Mouse (Mus musculus) intestine, embryonic 14.5 days (tissue): ENCODE data around the gene Dhrs1. TPM values are rescaled to one million over a fixed set of nuclear protein-coding genes. Genes with fewer than 3 reads are reported as not detected.
"Not testable (repeated sequence)": the region's sequence is repeated elsewhere in the genome, so short reads cannot be mapped to it uniquely, and the experiment has no call there.

Source experiments
- ATAC-seq: fragments of 200-750 bp; cut with Nextera tagmentation; replicated peaks from 2 replicates; pipeline ENCODE4 v1.8.0; 2017; ENCODE audit warnings: low read depth, moderate number of reproducible peaks, moderate TSS enrichment, moderate library complexity; ENCODE audit not compliant: low FRiP score, low TSS enrichment
- DNase-seq: peaks from one replicate; pipeline ENCODE4 v3.0.0-alpha.2; 2018; ENCODE audit warnings: low spot score
- H3K27ac ChIP-seq: fragments of 300-500 bp; sonication (generic); 2 replicates; pipeline ENCODE4 v1.5.1; 2014; ENCODE audit warnings: low read depth, mild to moderate bottlenecking, control low read depth
- H3K27me3 ChIP-seq: fragments of 300-500 bp; sonication (generic); replicated peaks from 2 replicates; pipeline ENCODE4 v1.6.1; 2014; ENCODE audit warnings: low read length, control low read depth; ENCODE audit not compliant: control insufficient read depth, insufficient read depth
- H3K36me3 ChIP-seq: fragments of 300-500 bp; sonication (generic); 2 replicates; pipeline ENCODE4 v1.6.1; 2014; ENCODE audit warnings: low read length, control low read depth; ENCODE audit not compliant: control insufficient read depth, insufficient read depth
- H3K4me1 ChIP-seq: fragments of 300-500 bp; sonication (generic); replicated peaks from 2 replicates; pipeline ENCODE4 v1.6.1; 2014; ENCODE audit warnings: low read length, control low read depth, mixed read lengths; ENCODE audit not compliant: control insufficient read depth, insufficient read depth
- H3K4me2 ChIP-seq: fragments of 300-500 bp; sonication (generic); 2 replicates; pipeline ENCODE4 v1.6.1; 2014; ENCODE audit warnings: low read length
- H3K4me3 ChIP-seq: fragments of 300-500 bp; sonication (generic); 2 replicates; pipeline ENCODE4 v1.5.1; 2014; ENCODE audit warnings: low read depth, low read length, control low read depth, mixed read lengths
- H3K9ac ChIP-seq: fragments of 300-500 bp; sonication (generic); 2 replicates; pipeline ENCODE4 v1.6.1; 2014; ENCODE audit warnings: mild to moderate bottlenecking, low read length
- H3K9me3 ChIP-seq: fragments of 300-500 bp; sonication (generic); 2 replicates; pipeline ENCODE4 v1.6.1; 2016; ENCODE audit warnings: low read length, control low read depth; ENCODE audit not compliant: control insufficient read depth
- WGBS: fragments of 180-500 bp; shearing (Covaris S2); extraction: QIAGEN DNeasy Blood & Tissue Kit; methylation state at CpG from one replicate; pipeline ENCODE4 v1.1.7; 2014; 5-methylcytosine and 5-hydroxymethylcytosine counted together
- polyA plus RNA-seq: library from polyadenylated mRNA; unstranded; fragments of >200 nt; fragmentation: Nextera tagmentation; extraction: Ambion mirVana; gene quantifications from 2 replicates; pipeline ENCODE4 v1.2.1, GENCODE M21; 2014

The Dhrs1 gene
- polyA plus RNA-seq, 1 experiment from 2014 or later: 81.9 TPM

DNA sequence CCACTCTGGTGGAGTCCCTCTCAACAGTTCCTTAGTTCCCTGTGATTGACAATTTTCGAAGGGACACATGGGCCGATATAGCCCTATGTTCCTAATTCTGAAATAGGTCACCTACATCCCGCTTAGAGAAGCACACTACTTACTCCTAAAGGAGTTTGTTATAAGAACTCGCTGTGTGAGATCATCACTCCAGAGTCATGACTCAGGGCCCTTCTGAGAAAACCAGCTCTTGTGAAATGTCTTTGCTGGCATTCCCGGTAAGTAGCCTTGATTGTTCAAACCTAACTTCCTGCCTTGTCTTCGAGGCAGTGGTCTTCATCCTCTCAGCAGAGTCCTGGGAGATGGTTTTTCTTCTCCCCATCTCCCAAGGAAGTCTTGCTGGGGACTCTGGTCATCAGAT is 23.1 kb upstream of the Dhrs1 start:
- Histone ChIP-seq H3K4me2 (no peak overlapping the region; the same call in 1 of the 2 replicates), H3K27ac (no peak overlapping the region), H3K9ac (no peak overlapping the region), H3K36me3 (no peaks in the 10 kb centered on the region), H3K4me1 (no peaks in the 10 kb centered on the region), H3K27me3 (peaks cover 21% of the 10 kb centered on the region), H3K4me3 (no peak overlapping the region), H3K9me3 (no peaks in the 10 kb centered on the region)
- WGBS: 86% methylated on average over 6 of the region's 6 CpGs
- no peak for DNase-seq
- no peak for ATAC-seq

DNA sequence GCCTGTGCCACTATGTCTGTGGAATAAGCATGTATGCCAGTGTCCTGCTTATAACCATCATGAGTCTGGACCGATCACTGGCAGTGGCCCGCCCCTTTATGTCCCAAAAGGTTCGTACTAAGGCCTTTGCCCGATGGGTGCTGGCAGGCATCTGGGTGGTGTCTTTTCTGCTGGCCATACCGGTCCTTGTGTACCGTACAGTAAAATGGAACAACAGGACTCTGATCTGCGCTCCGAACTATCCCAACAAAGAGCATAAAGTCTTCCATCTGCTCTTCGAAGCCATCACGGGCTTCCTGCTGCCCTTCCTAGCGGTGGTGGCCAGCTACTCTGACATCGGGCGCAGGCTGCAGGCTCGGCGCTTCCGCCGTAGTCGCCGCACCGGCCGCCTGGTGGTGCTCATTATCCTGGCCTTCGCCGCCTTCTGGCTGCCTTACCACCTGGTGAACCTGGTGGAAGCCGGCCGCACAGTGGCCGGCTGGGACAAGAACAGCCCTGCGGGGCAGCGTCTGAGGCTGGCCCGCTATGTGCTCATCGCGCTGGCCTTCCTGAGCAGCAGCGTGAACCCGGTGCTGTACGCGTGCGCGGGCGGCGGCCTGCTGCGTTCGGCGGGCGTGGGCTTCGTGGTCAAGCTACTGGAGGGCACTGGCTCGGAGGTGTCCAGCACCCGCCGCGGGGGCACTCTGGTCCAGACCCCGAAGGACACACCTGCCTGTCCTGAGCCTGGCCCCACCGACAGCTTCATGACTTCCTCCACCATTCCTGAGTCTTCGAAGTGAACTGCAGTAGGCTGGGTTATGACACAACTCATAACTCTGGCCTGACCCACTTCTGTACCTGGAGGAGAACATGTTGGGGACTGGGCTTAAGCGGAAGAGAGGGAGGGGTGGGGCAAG is 22.3 kb upstream of the Dhrs1 start:
- no peaks in the 10 kb centered on the region for H3K9me3 ChIP-seq
- H3K4me1 ChIP-seq: no peaks in the 10 kb centered on the region
- no peak overlapping the region for H3K27ac ChIP-seq
- peak overlapping the region; percentile 77 for H3K4me2 ChIP-seq
- no peaks in the 10 kb centered on the region for H3K36me3 ChIP-seq
- ATAC-seq: peak; percentile 58
- H3K4me3 ChIP-seq: peak overlapping the region; percentile 32
- WGBS: 14% methylated on average over 51 of the region's 52 CpGs
- H3K27me3 ChIP-seq: peaks cover 21% of the 10 kb centered on the region
- DNase-seq: peak; percentile 81
- H3K9ac ChIP-seq: peak overlapping the region; percentile 42

GRCm38 (mm10) chr14:55765696-55766095 is 20.2 kb upstream of the Dhrs1 start, which contains the start of gene Ltb4r1:
Gene Ltb4r1, plus strand, starts transcription at chr14:55765962.
- Histone ChIP-seq H3K9me3 (no peaks in the 10 kb centered on the region), H3K4me2 (no peak within 1 kb of the TSS), H3K27me3 (peaks cover 23% of the 10 kb centered on the region), H3K4me3 (no peak within 1 kb of the TSS), H3K36me3 (no peaks in the 10 kb centered on the region), H3K4me1 (no peaks in the 10 kb centered on the region), H3K9ac (no peak within 1 kb of the TSS), H3K27ac (no peak within 1 kb of the TSS)
- 71% methylated on average over 4 of the region's 4 CpGs for WGBS
- no peak for DNase-seq
- ATAC-seq: no peak

- DNase-seq: no peak
Measured at GRCm38 (mm10) chr14:55763166-55763565, 17.7 kb upstream of the Dhrs1 start.

DNA sequence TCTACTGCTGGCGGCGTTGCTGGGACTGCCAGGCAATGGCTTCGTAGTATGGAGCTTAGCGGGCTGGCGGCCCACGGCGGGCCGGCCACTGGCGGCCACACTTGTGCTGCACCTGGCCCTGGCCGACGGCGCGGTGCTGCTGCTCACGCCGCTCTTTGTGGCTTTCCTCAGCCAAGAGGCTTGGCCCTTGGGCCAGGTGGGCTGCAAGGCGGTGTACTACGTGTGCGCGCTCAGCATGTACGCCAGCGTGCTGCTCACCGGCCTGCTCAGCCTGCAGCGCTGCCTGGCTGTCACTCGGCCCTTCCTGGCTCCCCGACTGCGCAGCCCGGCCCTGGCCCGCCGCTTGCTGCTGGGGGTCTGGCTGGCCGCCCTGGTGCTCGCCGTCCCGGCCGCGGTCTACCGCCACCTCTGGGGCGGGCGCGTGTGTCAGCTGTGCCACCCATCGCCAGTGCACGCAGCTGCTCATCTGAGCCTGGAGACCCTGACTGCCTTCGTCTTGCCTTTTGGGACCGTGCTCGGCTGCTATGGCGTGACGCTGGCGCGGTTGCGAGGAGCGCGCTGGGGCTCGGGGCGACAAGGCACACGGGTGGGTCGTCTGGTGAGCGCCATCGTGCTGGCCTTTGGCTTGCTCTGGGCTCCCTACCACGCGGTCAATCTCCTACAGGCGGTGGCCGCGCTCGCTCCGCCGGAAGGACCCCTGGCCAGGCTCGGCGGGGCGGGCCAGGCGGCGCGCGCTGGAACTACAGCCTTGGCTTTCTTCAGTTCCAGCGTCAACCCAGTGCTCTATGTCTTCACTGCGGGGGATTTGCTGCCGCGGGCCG is 16.7 kb upstream of the Dhrs1 start:
- peak overlapping the region; percentile 57 for H3K4me3 ChIP-seq
- no peaks in the 10 kb centered on the region for H3K9me3 ChIP-seq
- peaks cover 11% of the 10 kb centered on the region for H3K27me3 ChIP-seq
- peak overlapping the region; percentile 33; the same call in 1 of the 2 replicates for H3K27ac ChIP-seq
- H3K4me2 ChIP-seq: peak overlapping the region; percentile 99
- H3K9ac ChIP-seq: peak overlapping the region; percentile 69
- no peaks in the 10 kb centered on the region for H3K36me3 ChIP-seq
- no peaks in the 10 kb centered on the region; the same call in 1 of the 2 replicates for H3K4me1 ChIP-seq
- peak; percentile 54 for ATAC-seq
- DNase-seq: peak; percentile 87
- under 1% methylated on average over 77 of the region's 77 CpGs for WGBS

More at GRCm38 (mm10) chr14:55763166-55763565, 17.7 kb upstream of the Dhrs1 start:
- H3K36me3 ChIP-seq: no peaks in the 10 kb centered on the region
- no peak overlapping the region for H3K9ac ChIP-seq
- H3K27ac ChIP-seq: no peak overlapping the region
- H3K4me1 ChIP-seq: no peaks in the 10 kb centered on the region; the same call in 1 of the 2 replicates
- peaks cover 17% of the 10 kb centered on the region for H3K27me3 ChIP-seq
- H3K9me3 ChIP-seq: no peaks in the 10 kb centered on the region
- 59% methylated on average over 7 of the region's 7 CpGs for WGBS
- H3K4me2 ChIP-seq: peak overlapping the region; percentile 99; the same call in 1 of the 2 replicates
- no peak for ATAC-seq
- no peak overlapping the region for H3K4me3 ChIP-seq

DNA sequence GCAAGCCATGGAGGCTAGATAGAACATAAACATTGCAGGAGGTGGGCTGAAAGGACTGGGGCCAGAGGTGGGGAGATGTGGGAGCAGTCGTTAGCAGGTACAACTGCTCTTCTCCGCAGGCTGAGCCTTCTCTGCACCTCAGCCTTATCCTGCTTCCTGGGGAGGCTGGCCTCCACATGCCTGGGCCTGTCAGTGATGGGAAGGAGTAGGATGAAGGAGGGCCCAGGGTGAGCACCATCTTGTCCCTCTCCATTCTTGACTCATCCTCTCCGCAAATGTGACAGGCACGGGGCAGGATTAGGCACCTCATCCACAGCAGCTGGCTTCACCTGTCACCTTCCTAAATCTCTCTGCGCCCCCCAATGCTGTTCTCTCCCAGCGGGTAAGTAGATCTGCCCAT is 15.7 kb upstream of the Dhrs1 start, which contains the start of gene Ltb4r2:
Gene Ltb4r2 (plus strand): TSS at position 266 of the 400 bp plus-strand sequence.
- Histone ChIP-seq H3K4me3 (peak within 1 kb of the TSS; percentile 57), H3K36me3 (peaks cover 2% of the 10 kb centered on the region), H3K27me3 (peaks cover 9% of the 10 kb centered on the region), H3K27ac (peak within 1 kb of the TSS; percentile 33; the same call in 1 of the 2 replicates), H3K9ac (peak within 1 kb of the TSS; percentile 69), H3K4me1 (no peaks in the 10 kb centered on the region; the same call in 1 of the 2 replicates), H3K9me3 (no peaks in the 10 kb centered on the region), H3K4me2 (peak within 1 kb of the TSS; percentile 99)
- WGBS: 75% methylated on average over 6 of the region's 6 CpGs
- DNase-seq (no peak), ATAC-seq (no peak)

DNA sequence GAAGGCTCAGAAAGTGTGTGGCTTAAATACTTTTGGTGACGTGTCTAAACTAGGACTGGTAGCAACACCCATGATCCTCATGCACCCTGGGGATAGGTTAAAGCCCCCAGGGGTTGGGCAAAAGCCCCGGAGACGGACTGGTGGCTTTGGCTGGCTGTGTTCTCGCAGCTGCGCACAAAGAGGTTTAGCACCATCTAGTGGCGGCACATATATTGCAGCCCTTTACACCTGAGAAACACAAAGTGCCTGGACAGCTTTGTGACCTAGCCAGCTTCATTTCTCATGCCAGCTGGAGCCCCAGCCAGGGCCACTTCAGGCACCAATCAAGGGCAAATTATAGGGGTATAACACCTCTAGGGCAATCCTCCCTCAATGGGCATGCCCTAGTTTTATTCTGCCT is 14.7 kb upstream of the Dhrs1 start:
- not testable (repeated sequence) for H3K27me3 ChIP-seq, H3K9me3 ChIP-seq, H3K27ac ChIP-seq, H3K9ac ChIP-seq, H3K4me1 ChIP-seq
- peak overlapping the region; percentile 21; the same call in 1 of the 2 replicates for H3K4me3 ChIP-seq
- DNase-seq (peak; percentile 96), ATAC-seq (peak; percentile 9; the same call in 1 of the 2 replicates)
- peak overlapping the region; percentile 44 for H3K4me2 ChIP-seq
- WGBS: 2% methylated on average over 5 of the region's 6 CpGs
- peaks cover 12% of the 10 kb centered on the region for H3K36me3 ChIP-seq

GRCm38 (mm10) chr14:55758363-55758784 is 12.9 kb upstream of the Dhrs1 start, which contains the start of gene Cideb:
Gene Cideb, minus strand, starts transcription at chr14:55758458.
- H3K27me3 ChIP-seq: peaks cover 9% of the 10 kb centered on the region
- H3K4me1 ChIP-seq: no peaks in the 10 kb centered on the region; the same call in 1 of the 2 replicates
- peak within 1 kb of the TSS; percentile 22; the same call in 1 of the 2 replicates for H3K27ac ChIP-seq
- H3K36me3 ChIP-seq: peaks cover 29% of the 10 kb centered on the region
- WGBS: 19% methylated on average over 8 of the region's 8 CpGs
- peak; percentile 45 for ATAC-seq
- H3K9ac ChIP-seq: no peak within 1 kb of the TSS
- peak within 1 kb of the TSS; percentile 27 for H3K4me2 ChIP-seq
- no peaks in the 10 kb centered on the region for H3K9me3 ChIP-seq
- 0 out of 2 replicates have a peak within 1 kb of the TSS, but pooled peaks have one; percentile 6 for H3K4me3 ChIP-seq
- DNase-seq: peak; percentile 71
